Mouse (Mus musculus): ENCODE measurements around the gene Kank1. TPM values are rescaled to one million over a fixed set of nuclear protein-coding genes. Genes with fewer than 3 reads are reported as not detected.
A peak's percentile ranks its signal among the peaks of the same experiment; 100 is the strongest.

The Kank1 gene
- total and polyA plus RNA-seq, 2 experiments from 2014 or later: 27.0 to 41.2 TPM

GRCm38 (mm10) chr19:25334360-25334759 lies 97.6 kb downstream of the Kank1 start:
- TF ChIP-seq CTCF (IDR thresholded peaks at IDR 0.05; ENCODE audit: low read depth): peak; percentile 80
- TF ChIP-seq EP300 (IDR thresholded peaks at IDR 0.05; ENCODE audit: low read depth): no peak
- Histone ChIP-seq H3K27ac (ENCODE audit: low read depth) (no peak overlapping the region), H3K9ac (replicated peaks; ENCODE audit: low read depth, low read length) (no peak overlapping the region), H3K4me3 (ENCODE audit: low read depth, low read length) (no peak overlapping the region), H3K27me3 (ENCODE audit: control insufficient read depth, insufficient read depth, low read length) (no peaks in the 10 kb centered on the region), H3K4me1 (ENCODE audit: control insufficient read depth, insufficient read depth) (no peaks in the 10 kb centered on the region), H3K36me3 (replicated peaks; ENCODE audit: control insufficient read depth, insufficient read depth, low read length) (no peaks in the 10 kb centered on the region), H3K9me3 (replicated peaks; ENCODE audit: control insufficient read depth, low read length) (no peaks in the 10 kb centered on the region), H3K4me2 (ENCODE audit: low read depth, low read length) (no peak overlapping the region)
- DNase-seq (ENCODE audit: low spot score) (no peak), ATAC-seq (ENCODE audit: insufficient read depth, low read depth) (peak; percentile 51; the same call in 1 of the 2 replicates)
- 68% methylated on average over 3 of the region's 3 CpGs for WGBS

DNA sequence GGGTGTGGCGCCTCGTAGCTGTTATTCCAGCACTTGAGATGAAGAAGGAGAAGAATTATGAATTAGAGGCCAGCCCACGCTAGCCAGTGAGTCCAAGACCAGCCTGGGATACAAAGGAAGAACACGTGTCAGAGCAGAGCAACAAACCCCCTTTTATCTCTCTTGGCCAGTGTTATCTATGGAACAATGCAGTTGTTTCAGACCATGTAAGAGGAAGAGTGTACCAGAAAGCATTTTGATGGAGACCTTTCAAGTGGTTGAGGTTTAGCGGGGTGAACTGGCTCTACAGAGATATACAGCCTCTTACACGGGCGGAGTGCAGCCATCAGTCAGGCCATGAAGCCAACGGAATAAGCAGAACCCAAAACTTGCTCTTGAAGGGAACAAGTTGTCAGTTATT lies 100.0 kb downstream of the Kank1 start:
- no peaks in the 10 kb centered on the region for H3K36me3 ChIP-seq (replicated peaks; ENCODE audit: control insufficient read depth, insufficient read depth, low read length)
- WGBS: 58% methylated on average over 8 of the region's 8 CpGs
- H3K9ac ChIP-seq (replicated peaks; ENCODE audit: low read depth, low read length): no peak overlapping the region
- no peak overlapping the region for H3K4me3 ChIP-seq (ENCODE audit: low read depth, low read length)
- no peaks in the 10 kb centered on the region for H3K9me3 ChIP-seq (replicated peaks; ENCODE audit: control insufficient read depth, low read length)
- TF ChIP-seq EP300 (IDR thresholded peaks at IDR 0.05; ENCODE audit: low read depth): no peak
- no peak for TF ChIP-seq CTCF (IDR thresholded peaks at IDR 0.05; ENCODE audit: low read depth)
- H3K27me3 ChIP-seq (ENCODE audit: control insufficient read depth, insufficient read depth, low read length): no peaks in the 10 kb centered on the region
- no peaks in the 10 kb centered on the region for H3K4me1 ChIP-seq (ENCODE audit: control insufficient read depth, insufficient read depth)
- no peak overlapping the region for H3K4me2 ChIP-seq (ENCODE audit: low read depth, low read length)
- ATAC-seq (ENCODE audit: insufficient read depth, low read depth) (no peak), DNase-seq (ENCODE audit: low spot score) (no peak)
- no peak overlapping the region for H3K27ac ChIP-seq (ENCODE audit: low read depth)

GRCm38 (mm10) chr19:25340630-25341620 lies 104.2 kb downstream of the Kank1 start:
- H3K4me3 ChIP-seq (ENCODE audit: low read depth, low read length): no peak overlapping the region
- no peak overlapping the region for H3K27ac ChIP-seq (ENCODE audit: low read depth)
- 45% methylated on average over 11 of the region's 11 CpGs for WGBS
- peaks cover 15% of the 10 kb centered on the region for H3K4me1 ChIP-seq (ENCODE audit: control insufficient read depth, insufficient read depth)
- no peak overlapping the region for H3K4me2 ChIP-seq (ENCODE audit: low read depth, low read length)
- H3K9me3 ChIP-seq (replicated peaks; ENCODE audit: control insufficient read depth, low read length): no peaks in the 10 kb centered on the region
- peak; percentile 45; the same call in 1 of the 2 replicates for ATAC-seq (ENCODE audit: insufficient read depth, low read depth)
- TF ChIP-seq CTCF (IDR thresholded peaks at IDR 0.05; ENCODE audit: low read depth) (peak; percentile 73), EP300 (IDR thresholded peaks at IDR 0.05; ENCODE audit: low read depth) (no peak)
- H3K27me3 ChIP-seq (ENCODE audit: control insufficient read depth, insufficient read depth, low read length): no peaks in the 10 kb centered on the region
- no peaks in the 10 kb centered on the region for H3K36me3 ChIP-seq (replicated peaks; ENCODE audit: control insufficient read depth, insufficient read depth, low read length)
- no peak overlapping the region for H3K9ac ChIP-seq (replicated peaks; ENCODE audit: low read depth, low read length)
- peak; percentile 72 for DNase-seq (ENCODE audit: low spot score)

DNA sequence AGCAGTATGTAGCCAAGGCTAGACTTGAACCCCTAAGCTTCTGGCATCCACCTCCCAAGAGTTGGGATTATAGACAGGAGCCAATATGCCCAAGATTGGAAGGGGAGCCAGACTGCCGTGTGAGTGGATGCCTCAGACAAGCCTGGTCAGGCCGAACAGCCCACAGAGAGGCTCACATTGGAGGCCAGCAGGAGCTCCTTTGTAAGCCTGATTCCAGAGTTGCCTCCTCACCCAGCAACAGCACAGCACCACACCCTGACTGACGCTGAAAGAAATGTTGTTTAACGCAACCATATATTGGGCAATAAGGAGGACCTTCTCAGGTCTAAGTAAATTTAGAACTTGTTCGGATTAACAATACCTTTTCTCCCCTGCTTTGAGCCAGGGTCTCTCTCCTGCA lies 105.3 kb downstream of the Kank1 start:
- H3K27ac ChIP-seq (ENCODE audit: low read depth): no peak overlapping the region
- WGBS: 90% methylated on average over 5 of the region's 5 CpGs
- no peak overlapping the region for H3K9ac ChIP-seq (replicated peaks; ENCODE audit: low read depth, low read length)
- no peaks in the 10 kb centered on the region for H3K27me3 ChIP-seq (ENCODE audit: control insufficient read depth, insufficient read depth, low read length)
- H3K36me3 ChIP-seq (replicated peaks; ENCODE audit: control insufficient read depth, insufficient read depth, low read length): no peaks in the 10 kb centered on the region
- ATAC-seq (ENCODE audit: insufficient read depth, low read depth) (no peak), DNase-seq (ENCODE audit: low spot score) (no peak)
- H3K4me2 ChIP-seq (ENCODE audit: low read depth, low read length): no peak overlapping the region
- no peak overlapping the region for H3K4me3 ChIP-seq (ENCODE audit: low read depth, low read length)
- H3K9me3 ChIP-seq (replicated peaks; ENCODE audit: control insufficient read depth, low read length): no peaks in the 10 kb centered on the region
- TF ChIP-seq EP300 (IDR thresholded peaks at IDR 0.05; ENCODE audit: low read depth): no peak
- TF ChIP-seq CTCF (IDR thresholded peaks at IDR 0.05; ENCODE audit: low read depth): no peak
- peaks cover 15% of the 10 kb centered on the region for H3K4me1 ChIP-seq (ENCODE audit: control insufficient read depth, insufficient read depth)

- Histone ChIP-seq H3K4me3 (ENCODE audit: low read depth, low read length) (peak overlapping the region; percentile 39), H3K4me1 (ENCODE audit: control insufficient read depth, insufficient read depth) (peaks cover 15% of the 10 kb centered on the region), H3K27me3 (ENCODE audit: control insufficient read depth, insufficient read depth, low read length) (no peaks in the 10 kb centered on the region), H3K9me3 (replicated peaks; ENCODE audit: control insufficient read depth, low read length) (no peaks in the 10 kb centered on the region), H3K4me2 (ENCODE audit: low read depth, low read length) (peak overlapping the region; percentile 68), H3K36me3 (replicated peaks; ENCODE audit: control insufficient read depth, insufficient read depth, low read length) (no peaks in the 10 kb centered on the region), H3K27ac (ENCODE audit: low read depth) (peak overlapping the region; percentile 43), H3K9ac (replicated peaks; ENCODE audit: low read depth, low read length) (peak overlapping the region; percentile 48)
- 4% methylated on average over 16 of the region's 16 CpGs for WGBS
- peak; percentile 34 for DNase-seq (ENCODE audit: low spot score)
- peak; percentile 45; the same call in 1 of the 2 replicates for ATAC-seq (ENCODE audit: insufficient read depth, low read depth)
- TF ChIP-seq CTCF (IDR thresholded peaks at IDR 0.05; ENCODE audit: low read depth) (no peak), EP300 (IDR thresholded peaks at IDR 0.05; ENCODE audit: low read depth) (no peak)
Measured at GRCm38 (mm10) chr19:25343657-25344322, 107.0 kb downstream of the Kank1 start.

Data from heart, postnatal 0 days (tissue).